Mouse (Mus musculus) ES-Bruce4 (cell line): ENCODE data around the gene Hikeshi. TPM values are rescaled to one million over a fixed set of nuclear protein-coding genes. Genes with fewer than 3 reads are reported as not detected.

Experiments
- H3K27ac ChIP-seq: 2 replicates; pipeline ENCODE4 v1.5.1; 2012; ENCODE audit warnings: low read length, inconsistent platforms; ENCODE audit not compliant: insufficient read depth
- H3K27me3 ChIP-seq: 2 replicates; pipeline ENCODE4 v1.6.1; 2012; ENCODE audit warnings: mild to moderate bottlenecking, low read length, inconsistent platforms; ENCODE audit not compliant: control insufficient read depth, poor library complexity, insufficient read depth, severe bottlenecking
- H3K36me3 ChIP-seq: 2 replicates; pipeline ENCODE4 v1.6.1; 2012; ENCODE audit warnings: inconsistent platforms, mild to moderate bottlenecking, low read length, moderate library complexity; ENCODE audit not compliant: control insufficient read depth, poor library complexity, insufficient read depth, severe bottlenecking
- H3K4me1 ChIP-seq: one replicate; pipeline ENCODE4 v1.8.1; 2011; ENCODE audit warnings: low read length; ENCODE audit not compliant: control insufficient read depth, insufficient read depth
- H3K4me3 ChIP-seq: 2 replicates; pipeline ENCODE4 v1.5.1; 2011; ENCODE audit warnings: low read depth, mild to moderate bottlenecking, low read length
- H3K9ac ChIP-seq: 2 replicates; pipeline ENCODE4 v1.6.1; 2012; ENCODE audit warnings: low read depth, mild to moderate bottlenecking, inconsistent platforms; ENCODE audit not compliant: poor library complexity, severe bottlenecking
- H3K9me3 ChIP-seq: replicated peaks from 2 replicates; pipeline ENCODE4 v1.6.1; 2012; ENCODE audit warnings: mild to moderate bottlenecking, low read length, inconsistent platforms; ENCODE audit not compliant: control insufficient read depth, poor library complexity, insufficient read depth, severe bottlenecking
- CTCF ChIP-seq: IDR thresholded peaks from one replicate; pipeline ENCODE4 v1.8.1; 2011; ENCODE audit warnings: low read depth, low read length
- EP300 ChIP-seq: IDR thresholded peaks from 2 replicates; pipeline ENCODE4 v1.6.1; 2011; ENCODE audit warnings: low read depth, low read length; ENCODE audit not compliant: insufficient read depth
- POLR2A ChIP-seq: IDR thresholded peaks from one replicate; pipeline ENCODE4 v1.8.1; 2011; ENCODE audit warnings: low read length; ENCODE audit not compliant: insufficient read depth
- polyA plus RNA-seq: library from polyadenylated mRNA; stranded (reverse); fragments of >200 nt; gene quantifications from 2 replicates; pipeline ENCODE4 v1.2.4, GENCODE M21; 2011; ENCODE audit warnings: low read depth; ENCODE audit not compliant: missing spikeins, insufficient read depth, insufficient read length

The Hikeshi gene
- 63.0 and 64.7 TPM in 2 replicates for polyA plus RNA-seq

- TF ChIP-seq CTCF (no peak), EP300 (no peak), POLR2A (peak; percentile 47)
- Histone ChIP-seq H3K4me3 (peak within 1 kb of the TSS; percentile 97), H3K27me3 (no peaks in the 10 kb centered on the region), H3K27ac (peak within 1 kb of the TSS; percentile 42), H3K9me3 (no peaks in the 10 kb centered on the region), H3K4me1 (no peaks in the 10 kb centered on the region), H3K9ac (peak within 1 kb of the TSS; percentile 73), H3K36me3 (no peaks in the 10 kb centered on the region)
Measured at GRCm38 (mm10) chr7:89940571-89941463, at the start of gene Hikeshi. Gene Hikeshi, minus strand, starts transcription at chr7:89941204.

DNA sequence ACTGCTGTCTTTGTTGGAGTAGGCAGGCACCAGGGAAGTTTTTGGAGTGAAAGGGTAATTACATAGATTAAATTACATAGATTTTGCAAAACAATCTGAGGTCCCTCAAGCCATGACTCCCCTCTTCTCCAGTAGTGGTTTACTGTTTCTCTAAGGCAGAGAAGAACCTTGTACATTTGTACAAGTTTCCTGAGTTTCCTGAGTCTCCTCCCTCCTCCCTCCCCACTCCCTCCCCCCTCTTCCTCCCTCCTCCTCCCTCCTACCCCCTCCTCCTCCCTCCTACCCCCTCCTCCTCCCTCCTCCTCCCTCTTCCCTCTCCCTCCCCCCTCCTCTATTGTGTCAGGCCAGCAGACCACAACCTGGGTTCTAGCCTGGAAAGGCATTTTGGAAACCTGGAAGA, 43.4 kb upstream of the Hikeshi start:
- no peak for TF ChIP-seq CTCF
- TF ChIP-seq EP300: no peak
- no peak for TF ChIP-seq POLR2A
- H3K9me3 ChIP-seq: no peaks in the 10 kb centered on the region
- H3K9ac ChIP-seq: no peak overlapping the region
- H3K27ac ChIP-seq: peak overlapping the region; percentile 53
- H3K4me3 ChIP-seq: no peak overlapping the region
- no peaks in the 10 kb centered on the region for H3K36me3 ChIP-seq
- H3K4me1 ChIP-seq: no peaks in the 10 kb centered on the region
- H3K27me3 ChIP-seq: no peaks in the 10 kb centered on the region

DNA sequence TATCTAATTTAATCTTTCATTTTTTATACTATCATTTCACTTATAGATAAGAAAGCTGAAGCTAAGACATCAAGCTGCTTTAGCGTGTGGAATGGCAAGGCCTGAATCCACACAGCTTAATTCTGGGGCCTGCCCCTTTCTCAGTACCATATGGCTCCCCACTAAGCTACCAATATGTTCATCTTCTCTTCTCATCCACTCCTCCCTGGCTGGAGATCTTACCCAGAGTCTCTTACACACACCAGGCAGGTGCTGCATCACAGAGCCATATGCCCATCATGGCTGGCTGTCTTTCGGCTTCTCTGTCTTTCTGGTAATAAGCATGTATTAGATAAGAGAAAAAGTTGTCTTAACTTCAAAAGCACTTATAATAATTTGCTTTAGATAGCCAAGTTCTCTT, 42.4 kb upstream of the Hikeshi start:
- TF ChIP-seq CTCF (no peak), POLR2A (no peak), EP300 (no peak)
- peaks cover 3% of the 10 kb centered on the region; the same call in 1 of the 2 replicates for H3K36me3 ChIP-seq
- H3K4me1 ChIP-seq: no peaks in the 10 kb centered on the region
- no peaks in the 10 kb centered on the region for H3K27me3 ChIP-seq
- no peak overlapping the region for H3K27ac ChIP-seq
- no peaks in the 10 kb centered on the region for H3K9me3 ChIP-seq
- no peak overlapping the region for H3K4me3 ChIP-seq
- H3K9ac ChIP-seq: no peak overlapping the region

- Histone ChIP-seq H3K27ac (peak overlapping the region; percentile 75), H3K27me3 (no peaks in the 10 kb centered on the region)
- TF ChIP-seq EP300 (no peak), POLR2A (no peak), CTCF (no peak)
Measured at GRCm38 (mm10) chr7:89981557-89981956, 40.6 kb upstream of the Hikeshi start.

GRCm38 (mm10) chr7:89980485-89981422, 39.8 kb upstream of the Hikeshi start, which contains the start of gene Eed:
Gene Eed, minus strand, starts transcription at chr7:89980983.
- Histone ChIP-seq H3K4me3 (peak within 1 kb of the TSS; percentile 86), H3K9ac (peak within 1 kb of the TSS; percentile 95), H3K4me1 (no peaks in the 10 kb centered on the region), H3K27me3 (no peaks in the 10 kb centered on the region), H3K36me3 (peaks cover 20% of the 10 kb centered on the region), H3K27ac (peak within 1 kb of the TSS; percentile 93), H3K9me3 (no peaks in the 10 kb centered on the region)
- TF ChIP-seq EP300 (no peak), POLR2A (peak; percentile 63)

More at GRCm38 (mm10) chr7:89981557-89981956, 40.6 kb upstream of the Hikeshi start:
- peaks cover 12% of the 10 kb centered on the region for H3K36me3 ChIP-seq
- peak overlapping the region; percentile 75 for H3K4me3 ChIP-seq
- H3K4me1 ChIP-seq: no peaks in the 10 kb centered on the region
- no peaks in the 10 kb centered on the region for H3K9me3 ChIP-seq
- H3K9ac ChIP-seq: peak overlapping the region; percentile 95
